Comparison of ENCODE assay signal across 27 mouse cellular contexts in genomic region chr3:27348462-27348861, GRCm38 (mm10). TPM values are rescaled to one million over a fixed set of nuclear protein-coding genes. Genes with fewer than 3 reads are reported as not detected.
DNase-seq lines count a peak whose midpoint lies in the region; ATAC-seq and TF ChIP-seq lines count a peak whose summit lies in the region.
"Had no signal": no experiment of that assay in that cellular context is flagged by ENCODE, and none has a peak within 500 bp of the region (broad histone marks: within the 10 kb centered on the region; RNA-seq: fewer than 3 reads in every experiment).

No protein-coding gene starts in this region.

- no peak for TF ChIP-seq POLR2A in thymus, adult 2 months (IDR thresholded peaks at IDR 0.05; ENCODE audit: control insufficient read depth, extremely low read depth, insufficient read depth, low read length, poor library complexity)

- DNase-seq in heart, adult 11 months, result peak; percentile 49
- DNase-seq in heart, postnatal 4 days, result no peak
- DNase-seq in neural tube, embryonic 10.5 days (ENCODE audit: extremely low spot score, low spot score), result no peak
- peak; percentile 76 to 79 for DNase-seq in layer of hippocampus, adult 8-10 months (ENCODE audit: low spot score in 2 of 2)
- DNase-seq in thymus, adult 2 months, result no peak
- no peak for DNase-seq in cerebellum, postnatal 25 days
- DNase-seq: adrenal gland, postnatal 36 days; cerebellum, adult 9-11 months; gastrocnemius, postnatal 14 days; kidney, adult 11 months; lung, postnatal 10 days; thymus, adult 18-20 months had no signal

- no peaks in the 10 kb centered on the region for H3K27me3 ChIP-seq in neural tube, embryonic 15.5 days (replicated peaks)
- no peaks in the 10 kb centered on the region for H3K27me3 ChIP-seq in thymus, adult 2 months (ENCODE audit: control insufficient read depth, insufficient read depth, low read length)
- H3K27me3 ChIP-seq: hindbrain, embryonic 15.5 days; liver, embryonic 15.5 days had no signal

- H3K4me2 ChIP-seq in neural tube, embryonic 15.5 days, result no peak overlapping the region
- H3K4me2 ChIP-seq: hindbrain, embryonic 15.5 days; liver, embryonic 15.5 days had no signal

- H3K4me3 ChIP-seq in neural tube, embryonic 15.5 days (replicated peaks), result no peak overlapping the region
- H3K4me3 ChIP-seq in thymus, adult 2 months (ENCODE audit: control insufficient read depth, insufficient read depth, low read length), result no peak overlapping the region
- H3K4me3 ChIP-seq: hindbrain, embryonic 15.5 days; liver, embryonic 15.5 days; megakaryocyte, embryonic 14.5 days had no signal

- H3K9me3 ChIP-seq in neural tube, embryonic 15.5 days (replicated peaks), result no peaks in the 10 kb centered on the region
- H3K9me3 ChIP-seq: hindbrain, embryonic 15.5 days; liver, embryonic 15.5 days; megakaryocyte, embryonic 14.5 days had no signal

- no peak for TF ChIP-seq CTCF in thymus, adult 2 months (IDR thresholded peaks at IDR 0.05; ENCODE audit: borderline replicate concordance, control insufficient read depth, extremely low read depth, insufficient read depth, low read length, poor library complexity)

- peak; percentile 45; the same call in 1 of the 2 replicates for ATAC-seq in neural tube, embryonic 15.5 days (ENCODE audit: low FRiP score)
- ATAC-seq: activated CD4-positive, CD25-positive, alpha-beta regulatory T cell, adult 4 months; midbrain, embryonic 16.5 days; Patski had no signal

- WGBS in neural tube, embryonic 15.5 days, result 63% methylated on average over 5 of the region's 5 CpGs
- 94% methylated on average over 5 of the region's 5 CpGs for WGBS in thymus, adult 2 months

- no peak overlapping the region for H3K9ac ChIP-seq in neural tube, embryonic 15.5 days (replicated peaks)
- H3K9ac ChIP-seq: hindbrain, embryonic 15.5 days; liver, embryonic 15.5 days had no signal

- H3K4me1 ChIP-seq in neural tube, embryonic 15.5 days, result no peaks in the 10 kb centered on the region
- H3K4me1 ChIP-seq in thymus, adult 2 months (replicated peaks; ENCODE audit: control insufficient read depth, insufficient read depth, low read length), result no peaks in the 10 kb centered on the region
- H3K4me1 ChIP-seq: hindbrain, embryonic 15.5 days; liver, embryonic 15.5 days; megakaryocyte, embryonic 14.5 days had no signal

- H3K36me3 ChIP-seq in neural tube, embryonic 15.5 days, result no peaks in the 10 kb centered on the region
- no peaks in the 10 kb centered on the region for H3K36me3 ChIP-seq in thymus, adult 2 months (ENCODE audit: control insufficient read depth, insufficient read depth, low read length)
- H3K36me3 ChIP-seq: hindbrain, embryonic 15.5 days; liver, embryonic 15.5 days had no signal

- no peak overlapping the region for H3K27ac ChIP-seq in neural tube, embryonic 15.5 days (replicated peaks)
- H3K27ac ChIP-seq in thymus, adult 2 months (ENCODE audit: control insufficient read depth, insufficient read depth, low read length), result no peak overlapping the region
- H3K27ac ChIP-seq: hindbrain, embryonic 15.5 days; kidney, postnatal 0 days; liver, embryonic 15.5 days had no signal

RNA-seq across cellular contexts. Expression of gene Ghsr, which starts 22.7 kb away (rescaled TPM):
- total RNA-seq in heart, postnatal 4 days (2021), result not detected
- polyA plus RNA-seq in neural tube, embryonic 15.5 days (2015; fragmentation: Nextera tagmentation; extraction: Ambion mirVana), result 1.7 and 2.2 TPM in 2 replicates
- 1 to 10 TPM in 2 of 4 experiments, under 1 TPM in 2; 0.90 to 1.7 (median 1.1) TPM for total RNA-seq in layer of hippocampus, adult 8-10 months (2022)
- 0.05 and 0.13 TPM in 2 replicates for polyA plus RNA-seq in thymus, adult 2 months (2012; rRNA removed)
- total RNA-seq: adrenal gland, postnatal 36 days; gastrocnemius, postnatal 14 days; heart, adult 8-10 months had no signal
- polyA plus RNA-seq: activated CD4-positive, CD25-positive, alpha-beta regulatory T cell, adult 4 months; C2C12; heart, embryonic 16.5 days; kidney, postnatal 0 days; limb, embryonic 14.5 days; liver, embryonic 15.5 days; Patski; small intestine, adult 2 months; urinary bladder, adult 2 months had no signal

RNA-seq across cellular contexts. Expression of gene Tnfsf10, which starts 31.6 kb away (rescaled TPM):
- total RNA-seq in heart, postnatal 4 days (2021), result 1 to 10 TPM; 5.5 to 7.1 TPM
- 0.09 and 0.75 TPM in 2 replicates for polyA plus RNA-seq in neural tube, embryonic 15.5 days (2015; fragmentation: Nextera tagmentation; extraction: Ambion mirVana)
- total RNA-seq in layer of hippocampus, adult 8-10 months (2022), result 1 to 10 TPM; 1.4 to 2.8 (median 2.2) TPM
- polyA plus RNA-seq in thymus, adult 2 months (2012; rRNA removed), result 6.3 and 7.1 TPM in 2 replicates
- polyA plus RNA-seq: C2C12; neural tube, embryonic 11.5 days had no signal

Comparison
In these comparisons a context has a peak if more than half of its experiments do, and no peak if none do; other contexts are left out.
1. DNase-seq: peak in heart, adult 11 months (single experiment) and layer of hippocampus, adult 8-10 months (2 of 2); none in heart, postnatal 4 days (single experiment), neural tube, embryonic 10.5 days (single experiment), thymus, adult 2 months (single experiment) and cerebellum, postnatal 25 days (0 of 2).